Mouse (Mus musculus) T-helper 2 cell (primary cell): ENCODE results near the gene Tsfm.

ENCODE experiments used
- in situ Hi-C: fragments of 300-600 bp; cut with MboI, MseI; formaldehyde crosslinking; loops from one replicate; pipeline ENCODE4 v1.15.1; 2025; ENCODE audit warnings: high pct_unique_total_duplicates

The Tsfm gene

GRCm38 (mm10) chr10:127042468-127043115, 12.0 kb upstream of the Tsfm start:
- in situ Hi-C loops, result loop anchor here (10.0 to 25.0 kb wide), 2 partner anchors 632 to 1870 kb away; partner anchors contain the start of genes Bloc1s1, Cd63 and Rdh5

DNA sequence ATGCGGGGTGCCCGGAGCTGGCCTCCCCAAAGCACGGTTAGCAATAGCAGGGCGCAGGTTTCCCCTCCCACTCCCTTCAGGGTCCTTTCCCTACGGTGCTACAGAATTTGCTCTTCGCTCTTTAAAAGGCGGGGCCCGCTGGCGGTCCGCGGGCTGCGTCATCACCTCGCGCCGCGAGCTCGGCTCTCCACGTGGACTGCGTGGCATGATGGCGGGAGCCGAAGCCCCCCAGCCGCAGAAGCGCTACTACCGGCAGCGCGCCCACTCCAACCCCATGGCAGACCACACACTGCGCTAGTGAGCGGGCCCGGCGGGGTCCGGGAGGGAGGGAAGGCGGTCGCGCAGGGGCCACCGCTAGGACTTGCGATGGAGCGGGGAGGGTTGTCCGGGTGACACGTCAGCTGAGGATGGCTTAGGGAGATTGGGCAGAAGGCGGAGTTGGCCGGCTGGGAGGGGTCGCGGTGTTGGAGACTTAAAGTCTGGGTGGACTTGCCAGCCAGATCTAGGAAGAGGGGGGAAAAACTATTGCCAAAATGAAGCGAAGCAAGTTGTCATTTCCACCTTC, 11.2 kb upstream of the Tsfm start:
- in situ Hi-C loops, result loop anchor here (10.0 to 25.0 kb wide), 2 partner anchors 633 to 1870 kb away; partner anchors contain the start of genes Bloc1s1, Cd63 and Rdh5

- in situ Hi-C loops, result loop anchor here (10.0 to 25.0 kb wide), 2 partner anchors 633 to 1871 kb away; partner anchors contain the start of genes Bloc1s1, Cd63 and Rdh5
Observed at GRCm38 (mm10) chr10:127041274-127041766, 10.7 kb upstream of the Tsfm start, which contains the start of the genes Mettl1 and Eef1akmt3. TSS of gene Mettl1 (plus strand) at chr10:127041414. TSS of gene Eef1akmt3 (minus strand) at chr10:127041513.

GRCm38 (mm10) chr10:127040569-127041214, 10.1 kb upstream of the Tsfm start:
- in situ Hi-C loops, result loop anchor here (10.0 to 25.0 kb wide), 2 partner anchors 634 to 1872 kb away; partner anchors contain the start of genes Bloc1s1, Cd63 and Rdh5

- in situ Hi-C loops, result loop anchor here (25.0 kb wide), 1 partner anchor 1875 kb away; the partner anchor contains the start of genes Bloc1s1, Cd63 and Rdh5
Observed at GRCm38 (mm10) chr10:127037641-127038040, 7.0 kb upstream of the Tsfm start.

DNA sequence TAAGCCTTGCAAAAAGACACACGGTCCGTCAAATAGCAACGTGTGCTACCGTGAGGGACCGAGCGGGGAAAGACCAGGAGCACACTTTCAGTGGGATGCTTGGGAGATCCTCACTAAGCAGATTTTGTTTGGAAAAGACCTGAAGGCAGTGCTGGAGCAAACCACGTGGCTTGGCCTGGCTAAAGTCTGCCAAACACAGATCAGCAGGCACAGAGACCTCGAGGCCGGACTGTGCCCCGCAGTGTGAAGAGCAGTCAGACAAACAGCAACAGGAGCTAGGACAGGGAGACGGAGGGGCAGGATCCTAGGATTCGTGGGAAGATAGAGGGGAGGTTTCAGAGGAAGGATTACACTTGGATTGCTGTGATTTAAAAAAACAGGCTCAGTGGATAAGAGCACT, 5.6 kb upstream of the Tsfm start:
- in situ Hi-C loops, result loop anchor here (25.0 kb wide), 1 partner anchor 1876 kb away; the partner anchor contains the start of genes Bloc1s1, Cd63 and Rdh5

DNA sequence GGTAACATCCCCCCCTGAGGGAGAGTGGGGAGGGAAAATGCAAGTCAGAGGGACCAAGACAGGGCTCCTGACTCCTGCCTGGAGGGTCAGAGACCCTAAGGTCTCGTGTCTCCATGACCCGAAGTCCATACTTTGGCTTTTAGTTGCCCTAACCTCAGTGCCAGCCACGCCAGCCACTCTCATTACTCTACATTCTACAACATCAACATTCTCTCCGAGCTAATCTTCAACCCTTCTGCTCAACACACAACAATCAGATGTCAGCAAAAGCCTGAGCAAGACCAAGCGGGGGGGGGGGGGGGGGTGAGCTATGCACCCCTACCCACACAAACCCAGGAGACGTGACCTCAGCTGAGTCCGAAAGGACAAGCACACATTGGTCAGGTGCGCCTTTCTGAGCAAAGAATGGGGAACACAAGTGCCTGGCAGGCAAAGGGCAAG, 2.7 kb upstream of the Tsfm start:
- in situ Hi-C loops, result loop anchor here (25.0 kb wide), 1 partner anchor 1879 kb away; the partner anchor contains the start of genes Bloc1s1, Cd63 and Rdh5

GRCm38 (mm10) chr10:127018422-127018821, 12.2 kb downstream of the Tsfm start:
- in situ Hi-C loops, result loop anchor here (5.0 kb wide), 1 partner anchor 51 kb away; no protein-coding TSS in a partner anchor

DNA sequence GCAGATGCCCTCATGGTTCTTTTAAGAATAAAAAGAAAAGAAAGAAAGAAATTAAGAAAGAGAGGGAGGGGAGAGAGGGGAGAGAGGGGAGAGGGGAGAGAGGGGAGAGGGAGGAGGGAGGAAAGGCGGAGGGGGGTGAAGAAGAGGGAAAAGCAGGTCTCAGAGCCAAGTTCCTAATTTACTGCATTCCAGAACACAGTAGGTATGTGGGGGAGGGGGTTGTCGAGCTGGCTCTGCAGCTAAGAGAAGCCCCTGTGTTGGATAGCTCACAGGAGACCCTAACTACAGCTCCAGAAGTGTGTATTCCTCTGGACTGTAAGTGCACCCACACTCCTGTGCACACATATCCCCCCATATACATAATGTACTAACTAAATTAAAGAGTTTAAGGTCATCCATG, 13.6 kb downstream of the Tsfm start:
- in situ Hi-C loops, result loop anchor here (5.0 kb wide), 1 partner anchor 50 kb away; no protein-coding TSS in a partner anchor

DNA sequence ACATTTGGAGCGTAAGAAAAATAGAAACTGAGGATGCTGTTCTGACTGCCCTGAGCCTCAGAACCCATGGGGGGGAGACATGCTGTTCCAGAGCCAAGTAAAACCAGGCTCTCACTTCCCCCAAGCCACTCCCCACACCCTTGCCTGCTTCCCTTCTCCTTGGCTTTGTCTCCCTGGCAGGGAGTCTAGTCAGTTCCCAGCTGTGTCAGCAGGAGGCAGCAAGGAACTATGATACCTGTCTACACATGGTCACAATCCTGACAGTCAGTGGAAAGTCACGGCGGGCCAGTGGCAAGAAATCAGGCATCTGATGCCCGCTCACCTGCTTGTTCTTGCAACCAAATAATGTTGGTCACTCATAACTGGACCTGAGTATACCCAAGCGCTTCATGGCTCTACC, 14.2 kb downstream of the Tsfm start:
- in situ Hi-C loops, result loop anchor here (5.0 kb wide), 1 partner anchor 49 kb away; no protein-coding TSS in a partner anchor

DNA sequence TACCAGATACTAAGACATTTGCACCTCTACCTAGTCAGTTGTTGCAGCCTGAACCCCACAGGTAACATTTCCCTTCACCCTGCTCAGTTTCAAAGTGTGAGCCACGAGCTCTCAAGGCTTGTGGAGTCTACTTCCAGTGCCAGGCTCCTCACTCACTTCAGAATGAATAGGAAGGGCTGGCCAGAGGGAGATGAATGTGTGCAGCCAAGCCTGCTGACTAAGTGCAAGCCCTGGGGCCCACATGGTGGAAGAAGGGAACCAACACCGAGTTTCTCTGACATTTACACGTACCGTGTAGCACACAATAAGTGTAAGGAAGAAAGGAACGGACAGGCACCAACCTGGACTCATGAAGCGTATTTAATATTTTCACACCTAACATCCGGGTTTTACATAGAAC, 26.8 kb downstream of the Tsfm start:
- in situ Hi-C loops, result no loop called here

GRCm38 (mm10) chr10:127003334-127003733, 27.3 kb downstream of the Tsfm start:
- in situ Hi-C loops, result no loop called here

- in situ Hi-C loops, result no loop called here
Observed at GRCm38 (mm10) chr10:127002765-127003164, 27.9 kb downstream of the Tsfm start.

- in situ Hi-C loops, result no loop called here
Observed at GRCm38 (mm10) chr10:127002056-127002455, 28.6 kb downstream of the Tsfm start.

GRCm38 (mm10) chr10:127001297-127001696, 29.3 kb downstream of the Tsfm start:
- in situ Hi-C loops, result no loop called here

DNA sequence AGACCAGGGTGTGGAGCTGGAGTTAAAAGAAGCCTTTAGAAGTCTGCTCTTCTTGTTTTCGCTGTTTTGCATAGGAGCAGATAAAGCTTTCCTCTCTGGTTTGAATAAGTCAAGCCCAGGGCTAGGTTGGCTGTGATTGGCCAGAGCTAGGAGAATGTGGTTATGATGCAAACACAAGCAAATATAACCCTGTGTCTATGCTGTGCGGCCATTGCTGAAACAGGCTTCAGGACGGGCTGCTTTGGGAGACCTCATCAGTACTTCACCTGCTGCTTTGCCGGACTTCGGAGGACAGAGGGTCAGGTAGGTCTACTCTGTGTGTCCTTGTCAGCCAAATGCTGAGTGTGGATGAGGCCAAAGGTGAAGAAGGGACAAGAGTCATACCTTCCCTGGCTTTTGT, 30.1 kb downstream of the Tsfm start, which contains the start of gene Avil:
Gene Avil, plus strand, starts transcription at position 181 of the 400 bp plus-strand sequence.
- in situ Hi-C loops, result no loop called here

- in situ Hi-C loops, result no loop called here
Observed at GRCm38 (mm10) chr10:126997340-126998113, 33.1 kb downstream of the Tsfm start.

DNA sequence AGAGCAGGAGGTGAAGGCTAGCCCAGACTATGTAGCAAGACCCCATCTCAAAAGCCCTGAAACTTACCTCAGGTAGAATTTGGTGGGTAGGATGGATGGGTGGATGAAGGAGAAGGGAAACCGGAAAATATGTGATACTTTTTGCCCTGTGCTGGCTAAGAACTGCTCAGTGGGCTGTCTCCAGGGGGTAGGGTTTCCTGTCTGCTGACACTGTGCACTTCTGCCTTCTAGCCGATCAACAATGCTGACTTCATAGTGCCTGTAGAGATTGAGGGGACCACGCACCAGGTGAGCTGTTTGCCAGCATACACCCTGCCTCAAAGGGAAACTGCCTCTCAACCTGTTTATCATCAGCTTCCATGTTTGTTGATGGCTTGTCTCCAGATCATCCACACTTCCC, 37.0 kb downstream of the Tsfm start:
- in situ Hi-C loops, result loop anchor here (5.0 kb wide), 1 partner anchor 76 kb away; no protein-coding TSS in a partner anchor

- in situ Hi-C loops, result loop anchor here (5.0 kb wide), 1 partner anchor 74 kb away; no protein-coding TSS in a partner anchor
Observed at GRCm38 (mm10) chr10:126991676-126992075, 39.0 kb downstream of the Tsfm start.

DNA sequence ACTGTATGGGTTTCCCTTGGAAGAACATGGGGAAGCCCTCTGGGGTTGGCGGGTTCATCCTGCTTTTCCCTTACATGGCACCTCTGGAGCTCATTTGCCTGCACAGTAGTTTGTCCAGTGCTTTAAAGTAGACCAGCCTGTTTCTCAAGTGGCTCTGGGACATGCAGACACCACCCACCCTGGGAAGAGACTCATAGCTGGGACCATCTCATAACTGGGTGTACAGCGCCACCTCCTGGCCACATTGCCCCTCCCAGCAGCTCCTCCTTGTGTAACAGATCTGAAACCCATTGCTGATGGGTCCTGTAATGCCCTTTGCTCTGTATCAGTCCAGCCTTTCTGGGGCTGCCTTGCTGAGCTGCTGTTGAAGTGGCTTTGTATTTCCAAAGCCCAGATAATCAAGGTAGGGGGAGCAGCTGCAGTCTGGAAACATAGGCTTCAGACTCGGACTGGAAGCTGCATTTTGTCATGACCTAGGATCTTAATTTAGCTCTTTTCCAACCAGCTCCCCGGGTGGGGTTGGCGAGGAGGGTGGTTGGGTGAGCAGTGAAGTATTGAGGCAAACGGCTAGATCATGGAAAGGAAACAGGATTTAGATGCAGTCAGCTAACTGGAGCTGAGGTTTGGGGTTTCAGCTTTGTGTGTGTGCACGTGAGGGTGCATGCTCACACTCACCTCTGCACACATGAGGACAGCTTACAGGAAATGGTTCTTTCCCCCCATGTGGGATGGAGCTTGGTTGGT, 40.2 kb downstream of the Tsfm start:
- in situ Hi-C loops, result loop anchor here (5.0 kb wide), 1 partner anchor 73 kb away; no protein-coding TSS in a partner anchor
